Mouse (Mus musculus): ENCODE results near the gene Cavin1. TPM values are rescaled to one million over a fixed set of nuclear protein-coding genes. Genes with fewer than 3 reads are reported as not detected.

Cavin1 gene
- polyA plus RNA-seq, 1 experiment from 2014 or later = 1.1 TPM

DNA sequence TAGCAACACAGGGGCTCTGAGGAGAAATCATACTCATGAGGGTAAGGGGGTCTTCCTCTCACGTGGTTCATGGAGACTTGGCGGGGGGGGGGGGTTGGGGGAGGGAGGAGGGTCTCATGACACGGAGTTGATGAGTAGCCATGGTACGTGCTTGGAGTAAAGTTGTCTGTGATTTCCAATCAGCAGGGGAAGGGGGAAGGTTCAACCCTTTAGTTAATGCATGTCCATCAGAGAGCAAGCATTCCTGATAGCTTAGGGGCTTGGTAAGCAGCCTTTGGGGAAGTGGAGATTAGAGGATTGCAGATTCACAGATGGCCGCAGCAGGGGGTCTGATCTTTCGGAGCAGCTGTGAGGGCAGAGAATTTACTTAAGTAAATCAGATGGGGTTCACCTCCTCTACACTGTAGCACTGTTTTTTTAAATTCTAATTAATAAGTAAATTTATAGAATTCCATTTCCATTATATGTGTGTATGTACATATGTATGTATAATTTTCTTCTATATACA is 20.4 kb upstream of the Cavin1 start:
- no peak overlapping the region for H3K27ac ChIP-seq
- no peaks in the 10 kb centered on the region for H3K36me3 ChIP-seq (ENCODE audit: inconsistent target)
- WGBS (ENCODE audit: missing documents) = 65% methylated on average over 6 of the region's 6 CpGs
- H3K79me2 ChIP-seq (ENCODE audit: inconsistent target) = no peaks in the 10 kb centered on the region
- no peak overlapping the region for H3K4me3 ChIP-seq (ENCODE audit: inconsistent target)

DNA sequence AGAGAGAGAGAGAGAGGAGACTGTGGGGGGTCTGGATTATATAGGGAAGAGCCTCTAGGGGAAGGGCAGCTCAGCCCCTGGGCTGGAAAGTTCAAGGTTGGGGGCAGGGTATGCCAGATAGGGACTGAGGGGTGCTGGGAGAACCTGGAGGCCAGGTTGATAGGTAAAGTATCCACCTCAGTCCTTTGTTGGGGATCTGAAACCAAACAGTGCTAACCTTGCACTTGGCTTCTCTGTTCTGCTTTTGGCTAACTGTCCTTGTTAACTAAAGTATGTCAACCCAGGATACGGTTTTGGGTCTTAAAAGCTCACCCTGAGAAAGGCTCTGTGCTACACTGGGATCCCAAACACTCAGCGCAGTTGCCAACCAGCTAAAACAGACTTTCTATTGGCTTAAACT is 19.0 kb upstream of the Cavin1 start:
- no peak overlapping the region for H3K27ac ChIP-seq
- no peaks in the 10 kb centered on the region for H3K79me2 ChIP-seq (ENCODE audit: inconsistent target)
- no peaks in the 10 kb centered on the region for H3K36me3 ChIP-seq (ENCODE audit: inconsistent target)
- H3K4me3 ChIP-seq (ENCODE audit: inconsistent target) = no peak overlapping the region
- WGBS (ENCODE audit: missing documents) = 46% methylated on average over 2 of the region's 2 CpGs

DNA sequence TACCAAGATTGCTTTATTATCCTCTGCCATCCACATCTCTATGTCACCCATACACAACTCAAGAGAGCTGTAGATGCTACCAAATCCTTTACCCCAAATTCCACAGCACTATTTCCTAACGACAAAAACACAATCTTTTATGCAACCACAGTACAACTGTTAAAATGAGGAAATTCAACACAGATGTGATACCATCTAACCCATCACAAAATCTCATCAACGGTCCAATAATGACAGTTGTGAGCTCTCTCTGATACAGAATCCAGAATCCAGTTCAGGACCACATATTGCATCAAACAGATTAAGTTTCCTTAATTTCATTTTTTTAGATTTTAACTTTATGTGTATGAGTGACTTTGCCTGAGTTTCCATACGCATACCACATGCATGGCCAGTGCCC is 18.0 kb upstream of the Cavin1 start:
- H3K27ac ChIP-seq = no peak overlapping the region
- no peaks in the 10 kb centered on the region for H3K36me3 ChIP-seq (ENCODE audit: inconsistent target)
- WGBS (ENCODE audit: missing documents) = 53% methylated on average over 3 of the region's 3 CpGs

DNA sequence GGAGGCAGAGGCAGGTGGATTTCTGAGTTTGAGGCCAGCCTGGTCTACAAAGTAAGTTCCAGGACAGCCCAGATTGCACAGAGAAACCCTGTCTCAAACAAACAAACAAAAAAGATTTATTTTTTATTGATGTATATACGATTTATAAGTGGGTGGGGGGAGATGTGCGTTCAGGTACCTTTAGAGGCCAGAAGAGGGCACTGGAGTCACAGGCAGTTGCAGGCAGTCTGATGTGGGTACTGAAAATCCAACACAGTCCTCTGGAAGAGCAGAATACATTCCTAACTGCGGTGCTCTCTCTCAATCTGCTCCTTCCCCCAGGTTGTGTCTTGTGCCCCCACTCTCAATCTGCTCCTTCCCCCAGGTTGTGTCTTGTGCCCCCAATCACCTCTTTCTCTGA is 14.9 kb upstream of the Cavin1 start:
- no peaks in the 10 kb centered on the region for H3K79me2 ChIP-seq (ENCODE audit: inconsistent target)
- no peaks in the 10 kb centered on the region for H3K36me3 ChIP-seq (ENCODE audit: inconsistent target)
- no peak overlapping the region for H3K27ac ChIP-seq
- WGBS (ENCODE audit: missing documents) = 83% methylated on average over 3 of the region's 3 CpGs
- no peak overlapping the region for H3K4me3 ChIP-seq (ENCODE audit: inconsistent target)

More for the DNA sequence above, 18.0 kb upstream of the Cavin1 start:
- no peak overlapping the region for H3K4me3 ChIP-seq (ENCODE audit: inconsistent target)
- no peaks in the 10 kb centered on the region for H3K79me2 ChIP-seq (ENCODE audit: inconsistent target)

DNA sequence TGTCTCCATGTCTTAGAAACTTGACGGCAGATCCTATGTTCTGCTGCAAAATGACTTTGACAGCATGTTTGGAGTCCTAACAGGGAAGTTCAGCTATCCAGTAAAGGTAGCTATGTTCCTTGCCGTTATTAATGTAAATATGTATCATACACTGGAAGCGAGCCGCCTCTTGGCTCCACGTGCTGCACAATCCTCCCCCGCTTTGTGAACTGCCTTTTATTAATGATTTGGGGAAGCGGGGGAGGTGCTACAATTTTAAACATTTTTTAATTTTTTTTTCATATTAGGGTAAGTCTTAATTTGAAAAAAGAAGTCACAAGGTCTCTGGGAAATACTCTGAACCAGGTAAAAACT is 13.1 kb upstream of the Cavin1 start:
- Histone ChIP-seq H3K27ac (no peak overlapping the region), H3K36me3 (ENCODE audit: inconsistent target) (no peaks in the 10 kb centered on the region), H3K4me3 (ENCODE audit: inconsistent target) (no peak overlapping the region), H3K79me2 (ENCODE audit: inconsistent target) (no peaks in the 10 kb centered on the region)
- WGBS (ENCODE audit: missing documents) = 67% methylated on average over 7 of the region's 7 CpGs

DNA sequence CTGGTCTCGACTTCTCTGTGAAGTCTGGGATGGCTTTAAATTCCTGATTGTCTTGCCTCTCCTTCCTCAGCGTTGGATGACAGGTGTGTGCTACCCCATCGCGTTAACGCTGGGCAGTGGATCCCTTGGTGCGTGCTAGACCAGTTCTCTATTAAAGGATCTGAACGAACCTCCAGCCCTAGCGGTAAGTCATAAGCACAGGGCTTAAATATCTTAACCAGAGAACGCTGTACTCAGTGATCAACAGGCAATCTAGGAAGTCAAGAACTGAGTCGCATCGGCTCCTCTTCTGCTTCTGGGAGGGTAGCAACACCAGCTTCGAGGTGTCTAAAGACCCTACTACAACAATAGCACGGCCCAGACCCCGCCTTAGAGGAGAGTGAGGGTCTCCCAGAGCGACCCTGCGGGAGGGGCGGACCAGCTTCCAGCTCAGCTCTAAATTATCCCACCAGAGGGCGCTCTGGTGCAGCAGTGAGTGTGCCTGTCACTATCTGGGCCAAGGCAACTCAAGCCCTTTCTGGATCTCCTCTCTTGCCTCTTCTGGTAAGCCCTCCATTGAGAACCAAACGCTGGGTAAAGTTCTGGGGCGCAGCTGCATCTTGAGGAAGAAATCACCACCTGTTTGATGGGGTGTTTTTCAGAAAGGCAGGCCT is 12.6 kb upstream of the Cavin1 start:
- WGBS (ENCODE audit: missing documents) = 3% methylated on average over 19 of the region's 20 CpGs
- no peaks in the 10 kb centered on the region for H3K79me2 ChIP-seq (ENCODE audit: inconsistent target)
- peak overlapping the region; percentile 21; the same call in 1 of the 2 replicates for H3K4me3 ChIP-seq (ENCODE audit: inconsistent target)
- no peaks in the 10 kb centered on the region for H3K36me3 ChIP-seq (ENCODE audit: inconsistent target)
- no peak overlapping the region for H3K27ac ChIP-seq

DNA sequence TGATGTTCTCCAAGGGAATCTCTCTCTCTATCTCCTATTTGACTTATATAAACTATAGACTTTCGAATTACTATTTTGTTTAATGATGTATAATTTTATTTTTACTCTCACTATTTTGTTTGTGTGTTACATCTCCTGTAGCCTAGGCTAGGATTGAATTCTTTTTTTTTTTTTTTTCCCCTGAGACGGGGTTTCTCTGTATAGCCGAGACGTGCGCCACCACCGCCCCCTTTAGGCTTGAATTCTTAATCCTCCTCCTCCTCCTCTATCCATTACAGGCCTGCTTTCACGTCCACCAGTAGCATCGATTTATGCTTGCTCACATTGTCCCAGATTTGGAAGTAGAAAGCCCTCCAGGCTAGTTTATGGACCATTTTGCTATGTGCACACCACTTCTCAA is 11.4 kb upstream of the Cavin1 start:
- Histone ChIP-seq H3K4me3 (ENCODE audit: inconsistent target) (no peak overlapping the region), H3K79me2 (ENCODE audit: inconsistent target) (no peaks in the 10 kb centered on the region), H3K27ac (no peak overlapping the region), H3K36me3 (ENCODE audit: inconsistent target) (no peaks in the 10 kb centered on the region)
- WGBS (ENCODE audit: missing documents) = 78% methylated on average over 8 of the region's 8 CpGs

DNA sequence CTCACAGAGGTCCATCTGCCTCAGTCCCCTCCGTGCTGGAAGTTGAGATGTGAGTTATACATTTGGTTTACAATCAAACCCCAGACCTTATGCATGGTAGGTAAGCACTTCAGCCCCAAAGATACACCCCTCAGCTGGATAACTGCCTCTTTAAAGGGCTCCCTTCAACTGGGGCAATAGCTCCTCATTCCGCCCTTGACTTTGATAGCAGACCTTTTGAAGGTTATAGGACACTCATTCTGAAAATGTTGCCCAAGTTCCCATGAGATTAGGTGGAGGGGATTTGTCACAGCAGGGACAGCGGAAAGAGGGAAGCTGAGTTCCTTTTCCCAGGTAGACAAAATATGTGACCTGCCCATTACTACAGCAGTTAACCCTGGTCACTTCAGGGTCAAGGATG is 10.5 kb upstream of the Cavin1 start:
- no peak overlapping the region for H3K4me3 ChIP-seq (ENCODE audit: inconsistent target)
- no peaks in the 10 kb centered on the region for H3K36me3 ChIP-seq (ENCODE audit: inconsistent target)
- H3K79me2 ChIP-seq (ENCODE audit: inconsistent target) = no peaks in the 10 kb centered on the region
- H3K27ac ChIP-seq = no peak overlapping the region
- WGBS (ENCODE audit: missing documents) = 88% methylated on average over 3 of the region's 3 CpGs

DNA sequence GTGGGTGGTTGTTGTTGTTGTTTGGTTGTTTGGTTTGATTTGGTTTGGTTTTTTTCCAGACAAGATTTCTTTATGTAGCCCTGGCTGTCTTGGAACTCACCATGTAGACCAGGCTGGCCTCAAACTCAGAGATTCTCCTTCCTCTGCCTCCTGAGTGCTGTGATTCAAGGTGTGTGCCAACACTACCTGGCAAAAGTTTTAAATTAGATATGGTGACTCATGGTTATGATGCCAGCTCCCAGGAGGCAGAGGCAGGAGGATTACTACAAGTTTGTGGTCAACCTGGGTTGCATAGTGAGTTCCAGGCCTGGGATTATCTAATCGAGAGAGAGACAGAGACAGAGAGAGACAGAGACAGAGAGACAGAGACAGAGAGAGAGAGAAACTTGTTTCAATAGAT is 9.8 kb upstream of the Cavin1 start:
- Histone ChIP-seq H3K36me3 (ENCODE audit: inconsistent target) (no peaks in the 10 kb centered on the region), H3K27ac (no peak overlapping the region), H3K79me2 (ENCODE audit: inconsistent target) (no peaks in the 10 kb centered on the region), H3K4me3 (ENCODE audit: inconsistent target) (no peak overlapping the region)
- 67% methylated on average over 1 of the region's 1 CpGs for WGBS (ENCODE audit: missing documents)

DNA sequence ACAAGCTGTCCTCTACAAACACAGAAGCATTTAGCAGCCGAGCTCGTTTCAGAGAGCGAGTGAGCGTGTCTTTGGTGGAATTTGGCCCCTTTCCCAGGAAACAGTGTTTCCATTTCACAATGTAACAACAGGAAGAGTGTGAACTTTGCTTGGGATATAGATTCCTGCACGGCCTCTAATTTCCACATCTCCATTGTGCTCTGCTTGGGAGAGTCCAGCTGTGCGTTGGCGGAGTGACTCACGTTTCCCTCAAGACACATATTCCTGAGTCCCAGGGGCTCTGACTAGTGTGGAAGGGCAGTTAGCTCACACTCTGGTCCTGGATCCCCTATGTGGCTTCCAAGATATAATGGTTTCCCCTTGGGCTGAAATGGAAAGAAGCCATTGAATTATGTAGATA is 9.2 kb upstream of the Cavin1 start:
- 83% methylated on average over 8 of the region's 8 CpGs for whole genome bisulfite sequencing (ENCODE audit: missing documents)
- Histone ChIP-seq H3K27ac (no peak overlapping the region), H3K79me2 (ENCODE audit: inconsistent target) (no peaks in the 10 kb centered on the region), H3K36me3 (ENCODE audit: inconsistent target) (no peaks in the 10 kb centered on the region), H3K4me3 (ENCODE audit: inconsistent target) (no peak overlapping the region)

DNA sequence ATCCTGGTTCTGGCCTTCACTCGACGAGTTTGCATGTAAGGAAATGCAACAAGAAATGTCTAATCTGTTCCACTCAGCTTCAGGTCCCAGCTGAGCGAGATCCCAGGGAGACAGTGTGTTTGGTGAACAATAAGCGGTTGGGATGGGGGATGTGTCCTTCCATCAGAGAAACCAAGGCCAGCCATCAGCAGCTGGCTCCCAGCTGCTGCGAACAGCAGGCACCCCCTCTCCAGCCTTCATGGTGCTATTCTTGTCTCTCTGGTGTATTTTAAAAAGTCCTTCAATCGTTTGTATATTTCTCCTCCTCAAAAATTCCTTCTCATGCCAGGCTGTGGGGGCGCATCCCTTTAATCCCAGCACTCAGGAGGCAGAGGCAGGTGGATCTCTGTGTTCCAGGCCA is 4.6 kb upstream of the Cavin1 start:
- Histone ChIP-seq H3K79me2 (ENCODE audit: inconsistent target) (no peaks in the 10 kb centered on the region), H3K27ac (no peak overlapping the region), H3K4me3 (ENCODE audit: inconsistent target) (no peak overlapping the region), H3K36me3 (ENCODE audit: inconsistent target) (no peaks in the 10 kb centered on the region)
- 85% methylated on average over 7 of the region's 7 CpGs for WGBS (ENCODE audit: missing documents)

DNA sequence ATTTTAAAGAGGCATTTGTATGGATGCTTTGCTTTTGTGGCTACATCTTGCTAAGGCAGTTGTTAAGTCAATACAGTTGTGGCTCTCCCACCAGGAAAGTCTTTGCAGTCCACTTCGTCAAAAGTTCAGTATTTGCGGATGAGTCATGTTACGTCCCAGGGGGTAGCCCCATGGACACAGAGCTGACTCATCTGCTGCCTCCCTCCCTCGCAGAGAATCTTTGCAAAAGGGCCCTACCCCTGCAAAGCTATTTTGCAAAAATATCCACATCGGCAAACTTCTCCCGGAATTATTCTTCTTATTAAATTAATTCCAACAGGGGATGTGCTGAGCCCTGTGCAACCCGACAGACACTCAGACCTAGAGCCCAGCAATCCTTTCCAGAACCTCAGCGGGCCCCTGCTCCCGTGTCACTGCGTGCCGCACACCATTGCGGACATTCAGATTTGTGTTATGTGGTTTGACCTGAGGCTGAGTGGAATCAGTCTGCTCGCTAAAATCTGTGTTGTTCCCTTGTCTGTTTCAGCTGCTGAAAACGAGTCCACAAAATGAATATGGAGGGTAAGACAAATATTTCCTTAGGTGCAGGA is 3.8 kb upstream of the Cavin1 start:
- Histone ChIP-seq H3K79me2 (ENCODE audit: inconsistent target) (no peaks in the 10 kb centered on the region), H3K36me3 (ENCODE audit: inconsistent target) (no peaks in the 10 kb centered on the region), H3K27ac (no peak overlapping the region), H3K4me3 (ENCODE audit: inconsistent target) (no peak overlapping the region)
- 67% methylated on average over 11 of the region's 14 CpGs for WGBS (ENCODE audit: missing documents)

DNA sequence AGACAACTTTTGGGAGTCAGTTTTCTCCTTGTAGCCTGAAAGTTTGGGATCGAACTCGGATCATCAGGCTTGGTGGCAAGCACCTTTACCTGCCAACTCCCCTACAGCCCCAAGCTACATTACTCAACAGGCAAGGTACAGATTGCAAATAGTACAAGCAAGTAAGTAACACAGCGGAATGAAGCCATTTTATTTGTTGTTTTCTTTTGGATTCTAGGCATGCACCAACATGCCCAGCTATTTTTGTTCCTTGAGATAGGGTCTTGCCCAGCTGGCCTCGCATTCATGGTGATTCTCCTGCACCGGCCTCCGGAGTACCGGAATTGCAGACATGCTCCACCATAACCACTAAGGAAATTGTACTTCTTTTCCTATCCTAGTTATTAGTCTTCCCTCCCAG is 2.6 kb upstream of the Cavin1 start:
- Histone ChIP-seq H3K4me3 (ENCODE audit: inconsistent target) (no peak overlapping the region), H3K36me3 (ENCODE audit: inconsistent target) (no peaks in the 10 kb centered on the region), H3K27ac (no peak overlapping the region), H3K79me2 (ENCODE audit: inconsistent target) (no peaks in the 10 kb centered on the region)
- 95% methylated on average over 6 of the region's 7 CpGs for whole genome bisulfite sequencing (ENCODE audit: missing documents)

DNA sequence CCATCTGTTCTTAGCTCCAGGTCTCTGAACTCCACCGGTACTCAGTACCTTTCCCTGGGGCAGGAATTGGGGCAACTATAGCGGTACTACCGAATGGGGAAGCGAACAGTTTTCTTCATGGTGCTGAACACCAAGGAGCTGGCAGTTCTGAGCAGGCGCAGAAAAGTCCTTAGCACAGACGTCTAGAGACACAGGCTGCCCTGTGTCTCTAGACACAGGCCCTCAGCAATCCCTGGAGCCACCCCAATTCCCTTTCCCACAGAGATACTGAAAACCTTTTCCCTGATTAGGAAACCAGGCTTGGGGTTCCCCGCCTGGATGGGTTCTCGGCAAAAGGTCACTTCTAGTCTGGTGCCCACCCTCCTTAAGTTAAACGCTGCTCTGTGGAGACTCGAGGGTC is 768 bp upstream of the Cavin1 start:
- no peak overlapping the region for H3K27ac ChIP-seq
- no peak overlapping the region for H3K4me3 ChIP-seq (ENCODE audit: inconsistent target)
- no peaks in the 10 kb centered on the region for H3K36me3 ChIP-seq (ENCODE audit: inconsistent target)
- 86% methylated on average over 10 of the region's 10 CpGs for WGBS (ENCODE audit: missing documents)
- H3K79me2 ChIP-seq (ENCODE audit: inconsistent target) = no peaks in the 10 kb centered on the region

DNA sequence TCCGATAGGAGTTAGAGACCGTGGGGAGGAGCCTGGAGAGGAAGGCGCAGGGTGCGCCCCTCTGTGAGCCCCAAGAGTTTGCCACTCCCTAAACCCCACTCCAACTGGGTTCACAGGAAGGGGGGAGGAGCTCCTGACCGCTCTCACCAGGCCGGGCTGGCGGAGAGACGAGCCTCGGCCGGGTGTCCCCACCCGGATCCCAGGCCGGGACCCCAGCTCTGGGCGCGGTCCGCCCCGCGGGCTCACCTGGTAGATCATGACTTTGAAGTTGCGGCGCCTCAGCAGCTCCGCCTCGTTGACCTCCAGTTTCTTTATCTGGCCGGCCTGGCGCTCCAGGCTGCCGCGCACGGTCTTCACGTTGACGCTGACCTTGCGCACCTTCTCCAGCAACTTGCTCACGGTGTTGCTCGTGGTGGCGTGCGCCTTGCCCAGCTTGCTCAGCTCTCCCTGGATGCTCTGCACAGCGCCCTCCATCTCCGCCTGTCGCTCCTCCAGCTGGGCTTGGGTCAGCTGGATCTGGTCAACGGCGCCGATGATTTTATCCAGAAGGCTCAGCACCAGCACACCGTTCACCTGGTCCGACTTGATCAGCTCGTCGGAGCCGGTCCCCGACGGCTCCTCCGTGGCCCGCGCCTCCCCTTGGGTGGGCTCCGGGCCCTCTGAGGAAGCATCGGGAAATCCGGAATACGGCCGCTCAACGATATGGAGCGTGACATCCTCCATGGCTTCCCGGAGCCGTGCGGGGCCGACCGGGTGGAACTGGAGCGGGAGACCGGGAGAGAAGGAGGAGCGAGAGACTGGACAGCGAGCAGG is 737 bp downstream of the Cavin1 start:
- no peak overlapping the region for H3K27ac ChIP-seq
- H3K4me3 ChIP-seq (ENCODE audit: inconsistent target) = peak overlapping the region; percentile 22
- no peaks in the 10 kb centered on the region for H3K79me2 ChIP-seq (ENCODE audit: inconsistent target)
- WGBS (ENCODE audit: missing documents) = 1% methylated on average over 65 of the region's 65 CpGs
- no peaks in the 10 kb centered on the region for H3K36me3 ChIP-seq (ENCODE audit: inconsistent target)

Measured in macrophage (primary cell).